In genomic region chr13:39011696-39012095, GRCm38 (mm10) we compare ENCODE assay signal across 8 mouse cellular contexts. TPM values are rescaled to one million over a fixed set of nuclear protein-coding genes. Genes with fewer than 3 reads are reported as not detected.
A peak's percentile ranks its signal among the peaks of the same experiment; 100 is the strongest.
DNase-seq lines count a peak whose midpoint lies in the region; ATAC-seq lines count a peak whose summit lies in the region.

No protein-coding gene starts in this region.

- H3K4me3 ChIP-seq in hindbrain, embryonic 16.5 days (ENCODE audit: low read length) = peak overlapping the region; percentile 16; the same call in 1 of the 2 replicates

- no peaks in the 10 kb centered on the region for H3K27me3 ChIP-seq in hindbrain, embryonic 16.5 days (replicated peaks; ENCODE audit: control insufficient read depth, insufficient read depth, low read length)

- H3K4me1 ChIP-seq in hindbrain, embryonic 16.5 days (ENCODE audit: control insufficient read depth, insufficient read depth, low read depth, low read length) = peaks cover 5% of the 10 kb centered on the region; the same call in 1 of the 2 replicates

- peak; percentile 89 for DNase-seq in R1 (ENCODE audit: low read depth, low spot score)
- peak; percentile 81 for DNase-seq in cerebellum, postnatal 36 days
- peak; percentile 69 for DNase-seq in gastrocnemius, adult 18-20 months (ENCODE audit: low spot score)
- peak; percentile 72 for DNase-seq in left cerebral cortex, adult 11 months (ENCODE audit: low spot score)
- peak; percentile 65 to 81 for DNase-seq in lung, postnatal 4 days
- peak; percentile 73 to 84 for DNase-seq in right cerebral cortex, postnatal 10 days (ENCODE audit: low spot score in 2 of 2)
- peak; percentile 68 for DNase-seq in urinary bladder, postnatal 25 days (ENCODE audit: low spot score)

- no peak overlapping the region for H3K27ac ChIP-seq in hindbrain, embryonic 16.5 days (ENCODE audit: low read depth, low read length)

- peak overlapping the region; percentile 48 for H3K4me2 ChIP-seq in hindbrain, embryonic 16.5 days (ENCODE audit: low read length)

- 1% methylated on average over 8 of the region's 8 CpGs for WGBS in hindbrain, embryonic 16.5 days

- no peaks in the 10 kb centered on the region for H3K36me3 ChIP-seq in hindbrain, embryonic 16.5 days (ENCODE audit: control insufficient read depth, insufficient read depth, low read length)

- H3K9ac ChIP-seq in hindbrain, embryonic 16.5 days (ENCODE audit: low read depth, low read length) = no peak overlapping the region

- no peaks in the 10 kb centered on the region for H3K9me3 ChIP-seq in hindbrain, embryonic 16.5 days (ENCODE audit: control insufficient read depth, low read length)

- ATAC-seq in hindbrain, embryonic 16.5 days = peak; percentile 85

RNA-seq across cellular contexts. Expression of gene Slc35b3, which starts 51.0 kb away (rescaled TPM):
- total RNA-seq in gastrocnemius, adult 18-20 months (2021) = 1 to 10 TPM; 2.3 to 2.9 TPM
- polyA plus RNA-seq in hindbrain, embryonic 16.5 days (2015; fragmentation: Nextera tagmentation; extraction: Ambion mirVana) = 29.4 and 31.7 TPM in 2 replicates
